ENCODE assay signal across 14 mouse cellular contexts in the genomic region with DNA sequence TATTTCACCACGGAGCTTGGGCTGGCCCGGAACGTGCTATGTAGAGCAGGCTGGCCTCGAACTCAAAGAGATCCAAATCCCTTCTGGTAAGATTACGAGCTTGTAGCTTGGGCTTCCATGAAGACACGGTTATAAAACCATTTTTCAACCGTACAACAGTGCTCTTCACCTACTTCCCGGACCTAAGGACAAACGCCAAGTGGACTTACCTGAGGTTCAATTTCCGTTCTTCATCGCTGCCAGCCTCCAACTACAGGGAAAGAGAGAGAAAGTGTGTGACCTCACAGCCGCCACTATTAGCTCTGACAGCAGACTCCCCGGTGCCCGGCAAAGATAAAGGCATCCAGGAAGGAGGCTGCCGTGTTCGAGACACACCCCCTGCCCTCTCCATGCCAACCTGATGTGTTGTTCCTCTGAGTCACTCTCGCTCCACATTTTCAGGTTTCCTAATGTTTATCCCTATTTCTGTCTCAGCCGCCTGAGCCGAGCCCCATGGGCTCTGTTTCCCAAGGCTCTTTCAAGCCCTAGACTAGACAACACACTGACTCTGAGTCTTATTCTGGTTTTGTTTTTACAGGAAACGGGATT. TPM values are rescaled to one million over a fixed set of nuclear protein-coding genes. Genes with fewer than 3 reads are reported as not detected.
A peak's percentile ranks its signal among the peaks of the same experiment; 100 is the strongest.
DNase-seq lines count a peak whose midpoint lies in the region; ATAC-seq and TF ChIP-seq lines count a peak whose summit lies in the region.
"Had no signal": no experiment of that assay in that cellular context is flagged by ENCODE, and none has a peak within 500 bp of the region (broad histone marks: within the 10 kb centered on the region; RNA-seq: fewer than 3 reads in every experiment).

No protein-coding gene starts in this region.

- H3K4me2 ChIP-seq in liver, postnatal 0 days (ENCODE audit: low read depth, low read length), result peak overlapping the region; percentile 60
- no peak overlapping the region for H3K4me2 ChIP-seq in hindbrain, postnatal 0 days (ENCODE audit: low read depth, low read length)
- H3K4me2 ChIP-seq in intestine, embryonic 15.5 days (replicated peaks), result no peak overlapping the region
- H3K4me2 ChIP-seq: forebrain, embryonic 13.5 days had no signal

- H3K4me3 ChIP-seq in megakaryocyte, embryonic 14.5 days (replicated peaks), result peak overlapping the region; percentile 71
- H3K4me3 ChIP-seq in liver, postnatal 0 days (ENCODE audit: low read depth, low read length), result peak overlapping the region; percentile 43
- no peak overlapping the region for H3K4me3 ChIP-seq in hindbrain, postnatal 0 days (ENCODE audit: low read length)
- H3K4me3 ChIP-seq in intestine, embryonic 15.5 days (replicated peaks), result no peak overlapping the region
- no peak overlapping the region for H3K4me3 ChIP-seq in hindbrain, embryonic 10.5 days
- H3K4me3 ChIP-seq: forebrain, embryonic 13.5 days; limb, embryonic 10.5 days had no signal

- no peak for ATAC-seq in megakaryocyte, adult 5-6 weeks (ENCODE audit: poor library complexity, severe bottlenecking)
- ATAC-seq in liver, postnatal 0 days, result peak; percentile 70
- no peak for ATAC-seq in hindbrain, postnatal 0 days
- ATAC-seq in intestine, embryonic 15.5 days, result no peak
- ATAC-seq: forebrain, embryonic 13.5 days; Patski had no signal

- peak overlapping the region; percentile 61 for H3K27ac ChIP-seq in liver, postnatal 0 days (ENCODE audit: low read depth)
- no peak overlapping the region for H3K27ac ChIP-seq in hindbrain, postnatal 0 days
- no peak overlapping the region for H3K27ac ChIP-seq in intestine, embryonic 15.5 days
- H3K27ac ChIP-seq in hindbrain, embryonic 10.5 days, result no peak overlapping the region
- H3K27ac ChIP-seq: forebrain, embryonic 13.5 days; limb, embryonic 10.5 days had no signal

- peak overlapping the region; percentile 55 for H3K9ac ChIP-seq in liver, postnatal 0 days (replicated peaks)
- H3K9ac ChIP-seq in hindbrain, postnatal 0 days (replicated peaks; ENCODE audit: low read length), result no peak overlapping the region
- H3K9ac ChIP-seq in intestine, embryonic 15.5 days, result no peak overlapping the region
- H3K9ac ChIP-seq: forebrain, embryonic 13.5 days had no signal

- DNase-seq in c-Kit-positive CD71-positive TER-119-negative erythroid progenitor cells, embryonic 14.5 days (ENCODE audit: low read depth), result peak; percentile 75
- peak; percentile 80 for DNase-seq in liver, postnatal 0 days
- no peak for DNase-seq in hindbrain, postnatal 0 days (ENCODE audit: low spot score)
- no peak for DNase-seq in hindbrain, embryonic 10.5 days (ENCODE audit: low spot score)
- DNase-seq: cerebellum, adult 8-10 months had no signal

- peaks cover 3% of the 10 kb centered on the region for H3K27me3 ChIP-seq in megakaryocyte, embryonic 14.5 days (replicated peaks)
- no peaks in the 10 kb centered on the region; the same call in 1 of the 2 replicates for H3K27me3 ChIP-seq in liver, postnatal 0 days (ENCODE audit: insufficient read depth, low read length)
- H3K27me3 ChIP-seq in hindbrain, postnatal 0 days (ENCODE audit: insufficient read depth, low read length), result no peaks in the 10 kb centered on the region
- H3K27me3 ChIP-seq in intestine, embryonic 15.5 days (replicated peaks), result no peaks in the 10 kb centered on the region
- H3K27me3 ChIP-seq in hindbrain, embryonic 10.5 days (ENCODE audit: insufficient read depth, poor library complexity, severe bottlenecking), result no peaks in the 10 kb centered on the region
- H3K27me3 ChIP-seq: forebrain, embryonic 13.5 days; Patski had no signal

- peaks cover 71% of the 10 kb centered on the region for H3K4me1 ChIP-seq in megakaryocyte, embryonic 14.5 days
- peaks cover 65% of the 10 kb centered on the region for H3K4me1 ChIP-seq in liver, postnatal 0 days (ENCODE audit: insufficient read depth)
- peaks cover 8% of the 10 kb centered on the region; the same call in 1 of the 2 replicates for H3K4me1 ChIP-seq in hindbrain, postnatal 0 days (ENCODE audit: insufficient read depth, low read length)
- peaks cover 38% of the 10 kb centered on the region for H3K4me1 ChIP-seq in intestine, embryonic 15.5 days (replicated peaks)
- H3K4me1 ChIP-seq in hindbrain, embryonic 10.5 days (replicated peaks), result peaks cover 63% of the 10 kb centered on the region

- peak; percentile 47 for TF ChIP-seq EP300 in liver, postnatal 0 days (IDR thresholded peaks at IDR 0.05; ENCODE audit: low read depth)

- no peaks in the 10 kb centered on the region for H3K9me3 ChIP-seq in megakaryocyte, embryonic 14.5 days
- no peaks in the 10 kb centered on the region for H3K9me3 ChIP-seq in liver, postnatal 0 days (ENCODE audit: low read length)
- H3K9me3 ChIP-seq in hindbrain, postnatal 0 days (ENCODE audit: low read length), result no peaks in the 10 kb centered on the region
- no peaks in the 10 kb centered on the region for H3K9me3 ChIP-seq in intestine, embryonic 15.5 days
- H3K9me3 ChIP-seq in hindbrain, embryonic 10.5 days, result no peaks in the 10 kb centered on the region
- H3K9me3 ChIP-seq: forebrain, embryonic 13.5 days; limb, embryonic 10.5 days had no signal

- TF ChIP-seq CTCF in liver, postnatal 0 days (IDR thresholded peaks at IDR 0.05; ENCODE audit: low read depth), result no peak
- no peak for TF ChIP-seq CTCF in hindbrain, postnatal 0 days (IDR thresholded peaks at IDR 0.05; ENCODE audit: low read depth)

- 61% methylated on average over 20 of the region's 20 CpGs for WGBS in liver, postnatal 0 days (ENCODE audit: insufficient replicate concordance)
- WGBS in hindbrain, postnatal 0 days, result 82% methylated on average over 20 of the region's 20 CpGs
- WGBS in intestine, embryonic 15.5 days, result 83% methylated on average over 20 of the region's 20 CpGs
- 89% methylated on average over 20 of the region's 20 CpGs for WGBS in hindbrain, embryonic 10.5 days

- peaks cover 13% of the 10 kb centered on the region for H3K36me3 ChIP-seq in megakaryocyte, embryonic 14.5 days (replicated peaks; ENCODE audit: low read length)
- no peaks in the 10 kb centered on the region for H3K36me3 ChIP-seq in liver, postnatal 0 days (replicated peaks; ENCODE audit: insufficient read depth, low read length)
- H3K36me3 ChIP-seq in hindbrain, postnatal 0 days (ENCODE audit: insufficient read depth, low read length), result peaks cover 9% of the 10 kb centered on the region; the same call in 1 of the 2 replicates
- peaks cover 4% of the 10 kb centered on the region; the same call in 1 of the 2 replicates for H3K36me3 ChIP-seq in intestine, embryonic 15.5 days
- peaks cover 33% of the 10 kb centered on the region for H3K36me3 ChIP-seq in hindbrain, embryonic 10.5 days

RNA-seq across cellular contexts. Expression of a gene that starts 4.2 kb away (rescaled TPM):
- 2.9 and 3.9 TPM in 2 replicates for polyA plus RNA-seq in megakaryocyte, embryonic 14.5 days (2012; ENCODE audit: insufficient read depth, low replicate concordance)
- 10.2 and 10.4 TPM in 2 replicates for total RNA-seq in megakaryocyte, adult 5-6 weeks (2015)
- total RNA-seq in megakaryocyte, adult 5-6 weeks (2017), result 4.7 and 4.9 TPM in 2 replicates
- polyA plus RNA-seq in liver, postnatal 0 days (2015; fragmentation: Nextera tagmentation; extraction: Ambion mirVana), result 3.7 and 4.3 TPM in 2 replicates
- total RNA-seq in hindbrain, postnatal 0 days (2014; rRNA removed), result 12.4 and 14.5 TPM in 2 replicates
- 9.7 and 11.6 TPM in 2 replicates for polyA plus RNA-seq in hindbrain, postnatal 0 days (2015; fragmentation: Nextera tagmentation; extraction: Ambion mirVana)
- 10.1 and 11.8 TPM in 2 replicates for polyA plus RNA-seq in intestine, embryonic 15.5 days (2015; fragmentation: Nextera tagmentation; extraction: Ambion mirVana)
- 14.8 and 16.9 TPM in 2 replicates for polyA plus RNA-seq in hindbrain, embryonic 10.5 days (2016; fragmentation: Nextera tagmentation; extraction: Ambion mirVana)

RNA-seq across cellular contexts. Expression of a gene that starts 14.0 kb away (rescaled TPM):
- not detected in 2 replicates for polyA plus RNA-seq in megakaryocyte, embryonic 14.5 days (2012; ENCODE audit: insufficient read depth, low replicate concordance)
- total RNA-seq in megakaryocyte, adult 5-6 weeks (2015), result not detected in 2 replicates
- total RNA-seq in megakaryocyte, adult 5-6 weeks (2017), result not detected in 2 replicates
- polyA plus RNA-seq in liver, postnatal 0 days (2015; fragmentation: Nextera tagmentation; extraction: Ambion mirVana), result not detected in 2 replicates
- total RNA-seq in hindbrain, postnatal 0 days (2014; rRNA removed), result 0.84 TPM in 1 of 2 replicates, not detected in the other
- 0.14 TPM in 1 of 2 replicates, not detected in the other for polyA plus RNA-seq in hindbrain, postnatal 0 days (2015; fragmentation: Nextera tagmentation; extraction: Ambion mirVana)
- polyA plus RNA-seq in intestine, embryonic 15.5 days (2015; fragmentation: Nextera tagmentation; extraction: Ambion mirVana), result 13.8 and 17.1 TPM in 2 replicates
- not detected in 2 replicates for polyA plus RNA-seq in hindbrain, embryonic 10.5 days (2016; fragmentation: Nextera tagmentation; extraction: Ambion mirVana)
- total RNA-seq: hematopoietic stem cell, adult 5-6 weeks; midbrain, postnatal 0 days had no signal
- polyA plus RNA-seq: forebrain, embryonic 13.5 days; limb, embryonic 10.5 days; midbrain, postnatal 0 days; urinary bladder, adult 2 months had no signal

Comparison
In these comparisons a context has a peak if more than half of its experiments do, and no peak if none do; other contexts are left out.
1. H3K4me3 ChIP-seq: peak in megakaryocyte, embryonic 14.5 days (single experiment) and liver, postnatal 0 days (single experiment); none in hindbrain, postnatal 0 days (single experiment), intestine, embryonic 15.5 days (single experiment) and hindbrain, embryonic 10.5 days (single experiment).
2. DNase-seq: peak in c-Kit-positive CD71-positive TER-119-negative erythroid progenitor cells, embryonic 14.5 days (single experiment) and liver, postnatal 0 days (single experiment); none in hindbrain, postnatal 0 days (single experiment) and hindbrain, embryonic 10.5 days (single experiment).
3. RNA of a gene that starts 14.0 kb away (polyA plus RNA-seq): 13.8 to 17.1 TPM in intestine, embryonic 15.5 days; 0.14 TPM in hindbrain, postnatal 0 days, not detected in hindbrain, embryonic 10.5 days, not detected in megakaryocyte, embryonic 14.5 days and not detected in liver, postnatal 0 days; every median in the first group is over 10 times any median in the second.